In the genomic region with DNA sequence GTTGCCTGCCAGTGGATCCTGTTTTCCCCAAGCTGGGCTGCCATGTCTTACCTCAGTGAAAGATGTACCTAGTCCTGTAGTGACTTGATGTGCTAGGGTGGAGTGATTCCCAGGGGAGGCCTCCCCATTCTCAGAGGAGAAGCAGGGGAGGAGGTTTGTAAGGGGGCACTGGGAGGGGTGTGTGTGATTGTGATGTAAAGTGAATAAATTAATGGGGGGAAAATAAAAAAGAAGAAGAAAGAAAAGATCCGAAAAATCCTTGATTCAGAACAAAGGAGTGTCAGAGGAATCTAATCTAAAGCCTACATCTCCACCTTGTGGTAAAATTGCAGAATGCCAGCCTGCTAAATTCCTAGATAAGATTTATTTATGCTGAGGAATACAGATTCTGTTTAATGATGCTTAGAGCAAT, we compare ENCODE assay signal across 8 mouse cellular contexts. TPM values are rescaled to one million over a fixed set of nuclear protein-coding genes. Genes with fewer than 3 reads are reported as not detected.
DNase-seq lines count a peak whose midpoint lies in the region; ATAC-seq and TF ChIP-seq lines count a peak whose summit lies in the region.

No protein-coding gene starts in this region.

- H3K4me2 ChIP-seq in forebrain, embryonic 14.5 days (ENCODE audit: low read length), result 0 out of 2 replicates have a peak overlapping the region, but pooled peaks have one; percentile 10
- H3K4me2 ChIP-seq in intestine, postnatal 0 days (replicated peaks; ENCODE audit: low read depth), result no peak overlapping the region
- no peak overlapping the region for H3K4me2 ChIP-seq in midbrain, embryonic 11.5 days

- no peak overlapping the region for H3K4me3 ChIP-seq in spleen, adult 2 months (ENCODE audit: extremely low read depth, insufficient read depth, insufficient read length)
- H3K4me3 ChIP-seq in forebrain, embryonic 14.5 days (ENCODE audit: low read depth, low read length), result no peak overlapping the region
- H3K4me3 ChIP-seq in intestine, postnatal 0 days (ENCODE audit: low read depth, low read length), result no peak overlapping the region
- no peak overlapping the region for H3K4me3 ChIP-seq in midbrain, embryonic 11.5 days (ENCODE audit: low read depth, low read length)

- H3K9me3 ChIP-seq in forebrain, embryonic 14.5 days (replicated peaks; ENCODE audit: control insufficient read depth, low read length), result no peaks in the 10 kb centered on the region
- no peaks in the 10 kb centered on the region for H3K9me3 ChIP-seq in intestine, postnatal 0 days (ENCODE audit: control insufficient read depth)
- H3K9me3 ChIP-seq in midbrain, embryonic 11.5 days (ENCODE audit: control insufficient read depth, low read length), result no peaks in the 10 kb centered on the region

- no peaks in the 10 kb centered on the region for H3K27me3 ChIP-seq in spleen, adult 2 months (ENCODE audit: control insufficient read depth, insufficient read depth, low read length)
- H3K27me3 ChIP-seq in forebrain, embryonic 14.5 days (replicated peaks; ENCODE audit: control insufficient read depth, insufficient read depth, low read length), result no peaks in the 10 kb centered on the region
- no peaks in the 10 kb centered on the region for H3K27me3 ChIP-seq in intestine, postnatal 0 days (replicated peaks; ENCODE audit: control insufficient read depth, insufficient read depth, low read length)
- H3K27me3 ChIP-seq in midbrain, embryonic 11.5 days (ENCODE audit: control insufficient read depth, insufficient read depth, low read length), result no peaks in the 10 kb centered on the region

- DNase-seq in spleen, adult 2 months (ENCODE audit: low read depth in 1 of 2, low spot score in 2 of 2), result peak; percentile 9 to 21
- DNase-seq in spleen, postnatal 14 days (ENCODE audit: low spot score in 2 of 2), result no peak
- DNase-seq in brain, adult 2 months (ENCODE audit: low read depth, low spot score), result peak; percentile 81
- peak; percentile 94 for DNase-seq in forebrain, embryonic 14.5 days (ENCODE audit: low spot score)
- peak; percentile 93 for DNase-seq in midbrain, embryonic 11.5 days (ENCODE audit: low spot score, missing footprints)
- DNase-seq in thymus, postnatal 25 days, result peak; percentile 22
- no peak for DNase-seq in adrenal gland, postnatal 4 days (ENCODE audit: low spot score in 2 of 2)

- WGBS in spleen, adult 2 months, result 5% methylated on average over 1 of the region's 1 CpGs
- WGBS in forebrain, embryonic 14.5 days, result 0% methylated on average over 1 of the region's 1 CpGs
- WGBS in intestine, postnatal 0 days, result 9% methylated on average over 1 of the region's 1 CpGs
- WGBS in midbrain, embryonic 11.5 days, result 10% methylated on average over 1 of the region's 1 CpGs

- H3K36me3 ChIP-seq in spleen, adult 2 months (ENCODE audit: control insufficient read depth, insufficient read depth, low read length), result no peaks in the 10 kb centered on the region
- no peaks in the 10 kb centered on the region for H3K36me3 ChIP-seq in forebrain, embryonic 14.5 days (ENCODE audit: control insufficient read depth, insufficient read depth, low read length)
- no peaks in the 10 kb centered on the region for H3K36me3 ChIP-seq in intestine, postnatal 0 days (ENCODE audit: control insufficient read depth, insufficient read depth)
- no peaks in the 10 kb centered on the region for H3K36me3 ChIP-seq in midbrain, embryonic 11.5 days (ENCODE audit: control insufficient read depth, insufficient read depth, low read length)

- H3K9ac ChIP-seq in forebrain, embryonic 14.5 days (ENCODE audit: low read length), result peak overlapping the region; percentile 52
- H3K9ac ChIP-seq in intestine, postnatal 0 days (ENCODE audit: low read depth, low read length), result no peak overlapping the region
- H3K9ac ChIP-seq in midbrain, embryonic 11.5 days (ENCODE audit: low read length), result peak overlapping the region; percentile 64; the same call in 1 of the 2 replicates

- 0 out of 2 replicates have a peak, but pooled peaks have one; percentile 3 for TF ChIP-seq CTCF in spleen, adult 2 months (IDR thresholded peaks at IDR 0.05; ENCODE audit: extremely low read depth, insufficient read depth, insufficient read length, insufficient replicate concordance)
- TF ChIP-seq CTCF in intestine, postnatal 0 days (IDR thresholded peaks at IDR 0.05; ENCODE audit: low read depth), result peak; percentile 82

- no peak overlapping the region for H3K27ac ChIP-seq in spleen, adult 2 months (ENCODE audit: insufficient read depth, low read length)
- peak overlapping the region; percentile 68; the same call in 1 of the 2 replicates for H3K27ac ChIP-seq in forebrain, embryonic 14.5 days (ENCODE audit: low read depth, low read length)
- no peak overlapping the region for H3K27ac ChIP-seq in intestine, postnatal 0 days (ENCODE audit: low read depth, low read length)
- H3K27ac ChIP-seq in midbrain, embryonic 11.5 days (ENCODE audit: low read depth, low read length), result no peak overlapping the region

- ATAC-seq in forebrain, embryonic 14.5 days, result peak; percentile 54
- ATAC-seq in intestine, postnatal 0 days, result peak; percentile 28; the same call in 1 of the 2 replicates
- ATAC-seq in midbrain, embryonic 11.5 days (ENCODE audit: low FRiP score), result 0 out of 2 replicates have a peak, but pooled peaks have one; percentile 30

- no peaks in the 10 kb centered on the region for H3K4me1 ChIP-seq in spleen, adult 2 months (ENCODE audit: control insufficient read depth, insufficient read depth, insufficient read length)
- H3K4me1 ChIP-seq in forebrain, embryonic 14.5 days (ENCODE audit: control insufficient read depth, insufficient read depth, low read length), result no peaks in the 10 kb centered on the region
- H3K4me1 ChIP-seq in intestine, postnatal 0 days (replicated peaks; ENCODE audit: control insufficient read depth, insufficient read depth, low read length), result no peaks in the 10 kb centered on the region
- H3K4me1 ChIP-seq in midbrain, embryonic 11.5 days (ENCODE audit: control insufficient read depth, insufficient read depth, low read length), result no peaks in the 10 kb centered on the region

- TF ChIP-seq POLR2A in spleen, adult 2 months (IDR thresholded peaks at IDR 0.05; ENCODE audit: low read depth, low read length), result no peak

RNA-seq across cellular contexts. Expression of a gene that starts 24.9 kb away (rescaled TPM):
- polyA plus RNA-seq in spleen, adult 2 months (2012; rRNA removed), result 208 and 311 TPM in 2 replicates
- 36.5 and 46.3 TPM in 2 replicates for polyA plus RNA-seq in forebrain, embryonic 14.5 days (2014; fragmentation: Nextera tagmentation; extraction: Ambion mirVana)
- 19.4 and 22.0 TPM in 2 replicates for polyA plus RNA-seq in intestine, postnatal 0 days (2015; fragmentation: Nextera tagmentation; extraction: Ambion mirVana)
- polyA plus RNA-seq in midbrain, embryonic 11.5 days (2014; fragmentation: Nextera tagmentation; extraction: Ambion mirVana), result 52.7 and 58.6 TPM in 2 replicates
- total RNA-seq in adrenal gland, postnatal 4 days (2021), result 100 to 1,000 TPM; 109 to 127 TPM

RNA-seq across cellular contexts. Expression of a gene that starts 38.0 kb away (rescaled TPM):
- polyA plus RNA-seq in spleen, adult 2 months (2012; rRNA removed), result 61.0 and 64.7 TPM in 2 replicates
- polyA plus RNA-seq in forebrain, embryonic 14.5 days (2014; fragmentation: Nextera tagmentation; extraction: Ambion mirVana), result 163 and 182 TPM in 2 replicates
- 141 and 150 TPM in 2 replicates for polyA plus RNA-seq in intestine, postnatal 0 days (2015; fragmentation: Nextera tagmentation; extraction: Ambion mirVana)
- polyA plus RNA-seq in midbrain, embryonic 11.5 days (2014; fragmentation: Nextera tagmentation; extraction: Ambion mirVana), result 189 and 198 TPM in 2 replicates
- total RNA-seq in adrenal gland, postnatal 4 days (2021), result 100 to 1,000 TPM; 255 to 260 TPM

RNA-seq across cellular contexts. Expression of a gene that starts 41.0 kb away (rescaled TPM):
- 51.8 and 58.1 TPM in 2 replicates for polyA plus RNA-seq in spleen, adult 2 months (2012; rRNA removed)
- 135 and 147 TPM in 2 replicates for polyA plus RNA-seq in forebrain, embryonic 14.5 days (2014; fragmentation: Nextera tagmentation; extraction: Ambion mirVana)
- 70.3 and 76.5 TPM in 2 replicates for polyA plus RNA-seq in intestine, postnatal 0 days (2015; fragmentation: Nextera tagmentation; extraction: Ambion mirVana)
- 133 and 146 TPM in 2 replicates for polyA plus RNA-seq in midbrain, embryonic 11.5 days (2014; fragmentation: Nextera tagmentation; extraction: Ambion mirVana)
- total RNA-seq in adrenal gland, postnatal 4 days (2021), result 100 to 1,000 TPM; 158 to 166 TPM

RNA-seq across cellular contexts. Expression of a gene that starts 52.9 kb away (rescaled TPM):
- 53.4 and 67.4 TPM in 2 replicates for polyA plus RNA-seq in spleen, adult 2 months (2012; rRNA removed)
- 49.2 and 59.5 TPM in 2 replicates for polyA plus RNA-seq in forebrain, embryonic 14.5 days (2014; fragmentation: Nextera tagmentation; extraction: Ambion mirVana)
- polyA plus RNA-seq in intestine, postnatal 0 days (2015; fragmentation: Nextera tagmentation; extraction: Ambion mirVana), result 23.6 and 23.8 TPM in 2 replicates
- polyA plus RNA-seq in midbrain, embryonic 11.5 days (2014; fragmentation: Nextera tagmentation; extraction: Ambion mirVana), result 38.1 and 44.6 TPM in 2 replicates
- total RNA-seq in adrenal gland, postnatal 4 days (2021), result 10 to 100 TPM; 59.2 to 60.9 TPM

RNA-seq across cellular contexts. Expression of a gene that starts 56.6 kb away (rescaled TPM):
- 13.6 and 15.8 TPM in 2 replicates for polyA plus RNA-seq in spleen, adult 2 months (2012; rRNA removed)
- 0.21 and 0.44 TPM in 2 replicates for polyA plus RNA-seq in forebrain, embryonic 14.5 days (2014; fragmentation: Nextera tagmentation; extraction: Ambion mirVana)
- 0.44 and 0.57 TPM in 2 replicates for polyA plus RNA-seq in intestine, postnatal 0 days (2015; fragmentation: Nextera tagmentation; extraction: Ambion mirVana)
- polyA plus RNA-seq in midbrain, embryonic 11.5 days (2014; fragmentation: Nextera tagmentation; extraction: Ambion mirVana), result 0.46 and 0.57 TPM in 2 replicates
- total RNA-seq in adrenal gland, postnatal 4 days (2021), result 1 to 10 TPM; 1.1 to 1.2 TPM

Comparison
In these comparisons a context has a peak if more than half of its experiments do, and no peak if none do; other contexts are left out.
1. DNase-seq: peak in spleen, adult 2 months (2 of 2), brain, adult 2 months (single experiment), forebrain, embryonic 14.5 days (single experiment), midbrain, embryonic 11.5 days (single experiment) and thymus, postnatal 25 days (single experiment); none in spleen, postnatal 14 days (0 of 2) and adrenal gland, postnatal 4 days (0 of 2).
2. Peak in every context shown above with its lines, with median percentiles within 50 percentile points of each other: ATAC-seq.